Mouse (Mus musculus) embryonic facial prominence, embryonic 11.5 days (tissue): ENCODE data around the gene Gtpbp8. TPM values are rescaled to one million over a fixed set of nuclear protein-coding genes. Genes with fewer than 3 reads are reported as not detected.

Source experiments
- polyA plus RNA-seq: library from polyadenylated mRNA; unstranded; fragments of >200 nt; fragmentation: Nextera tagmentation; extraction: Ambion mirVana; gene quantifications from 2 replicates; pipeline ENCODE4 v1.2.1, GENCODE M21; 2014

Gene Gtpbp8
- polyA plus RNA-seq, 1 experiment from 2014 or later: 29.3 TPM

Other genes with a start within 250 kb of the Gtpbp8 start
- 19.5 and 20.7 TPM in 2 replicates for gene Boc, start 187.5 kb downstream of the Gtpbp8 start, polyA plus RNA-seq
- gene Nepro, start 22.1 kb downstream of the Gtpbp8 start, polyA plus RNA-seq: 12.6 and 14.5 TPM in 2 replicates
- gene Cd200r1, start 19.4 kb upstream of the Gtpbp8 start, polyA plus RNA-seq: 0.63 and 0.95 TPM in 2 replicates
- not detected in 2 replicates for gene Cd200r4, start 65.4 kb upstream of the Gtpbp8 start, polyA plus RNA-seq
- gene Cd200r2, start 120.7 kb upstream of the Gtpbp8 start, polyA plus RNA-seq: not detected in 2 replicates
- gene Cd200r3, start 197.3 kb upstream of the Gtpbp8 start, polyA plus RNA-seq: not detected in 2 replicates